Mouse (Mus musculus): ENCODE results near the gene Zfp661. TPM values are rescaled to one million over a fixed set of nuclear protein-coding genes. Genes with fewer than 3 reads are reported as not detected.

Gene Zfp661
- 1.1 and 1.6 TPM in 2 replicates for polyA plus RNA-seq (2015; fragmentation: Nextera tagmentation; extraction: Ambion mirVana)

DNA sequence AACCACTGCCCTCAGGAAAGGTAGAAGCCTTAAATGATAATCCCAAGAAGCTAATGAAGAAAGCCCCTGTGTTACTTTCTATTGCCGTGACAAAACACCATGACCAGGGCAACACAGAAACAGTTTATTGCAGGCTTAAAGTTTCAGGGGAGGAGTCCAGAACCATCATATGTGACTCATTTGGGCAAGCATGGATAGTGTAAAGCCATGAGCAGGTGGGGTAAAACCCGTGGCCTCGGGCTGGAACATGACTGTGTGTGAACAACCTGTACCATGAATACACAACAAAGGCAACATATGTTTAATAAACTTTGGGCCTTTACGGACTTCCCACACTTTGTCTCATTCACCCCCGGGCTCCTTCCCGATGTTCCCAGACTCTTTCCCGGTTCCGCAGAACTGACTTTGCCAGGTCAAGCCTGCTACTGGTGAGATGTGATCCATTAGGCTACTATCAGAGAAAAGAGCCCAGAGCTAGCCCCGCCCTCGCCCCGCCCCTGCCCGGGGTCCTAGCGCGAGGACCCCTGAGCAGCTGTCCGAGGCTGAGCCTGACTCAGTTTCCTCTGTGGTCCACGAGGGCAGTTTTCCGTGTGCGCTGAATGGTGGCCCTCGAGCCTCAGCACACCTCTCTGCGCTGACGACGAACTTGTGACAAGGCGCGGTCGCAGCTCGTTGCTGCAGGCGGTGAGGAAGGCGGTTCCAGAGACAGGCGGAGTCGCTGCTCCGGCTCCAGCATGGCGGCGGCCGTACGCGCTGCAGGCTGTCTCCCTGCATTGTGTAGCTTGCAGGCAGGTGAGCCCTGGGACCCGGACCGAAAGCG lies at the start of gene Zfp661, which contains the start of gene Mrps5:
TSS of gene Zfp661 (minus strand) at position 401 of the 820 bp plus-strand sequence.
TSS of gene Mrps5 (plus strand) at position 529 of the 820 bp plus-strand sequence.

DNA sequence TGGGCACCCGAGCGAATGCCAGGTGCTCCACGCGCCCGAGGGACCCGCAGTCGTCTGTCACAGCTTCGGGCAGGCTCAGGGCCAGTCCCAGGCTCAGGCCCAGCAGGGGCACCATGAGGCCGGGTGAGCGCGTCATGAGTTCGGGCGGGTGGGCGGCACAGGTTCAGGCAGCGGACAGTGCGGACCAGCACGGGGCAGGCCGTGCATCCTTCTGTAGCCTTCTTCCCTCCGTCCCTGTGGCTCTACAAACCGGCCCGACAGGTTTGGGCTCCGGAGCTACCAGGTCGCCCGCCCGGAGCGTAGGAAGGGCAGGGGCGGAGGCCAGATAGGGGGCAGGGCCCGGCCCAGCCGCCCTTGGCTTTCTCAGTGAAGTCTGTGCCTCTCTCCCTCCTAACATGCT lies 45.7 kb downstream of the Zfp661 start, which contains the start of gene Prom2:
TSS of gene Prom2 (minus strand) at position 283 of the 400 bp plus-strand sequence.

Other genes with a start within 250 kb of the Zfp661 start
- not detected in 2 replicates for gene Astl, start 248.5 kb downstream of the Zfp661 start, polyA plus RNA-seq (2015; fragmentation: Nextera tagmentation; extraction: Ambion mirVana)
- gene Adra2b, start 223.9 kb downstream of the Zfp661 start, polyA plus RNA-seq (2015; fragmentation: Nextera tagmentation; extraction: Ambion mirVana): 4.3 and 6.1 TPM in 2 replicates
- 0.18 TPM in 1 of 2 replicates, not detected in the other for gene Gpat2, start 161.9 kb downstream of the Zfp661 start, polyA plus RNA-seq (2015; fragmentation: Nextera tagmentation; extraction: Ambion mirVana)
- gene Fahd2a, start 142.5 kb downstream of the Zfp661 start, polyA plus RNA-seq (2015; fragmentation: Nextera tagmentation; extraction: Ambion mirVana): 14.1 and 16.2 TPM in 2 replicates
- 0.60 and 0.68 TPM in 2 replicates for gene Kcnip3, start 65.0 kb downstream of the Zfp661 start, polyA plus RNA-seq (2015; fragmentation: Nextera tagmentation; extraction: Ambion mirVana)
- gene Prom2, start 45.6 kb downstream of the Zfp661 start, polyA plus RNA-seq (2015; fragmentation: Nextera tagmentation; extraction: Ambion mirVana): 0.02 TPM in 1 of 2 replicates, not detected in the other
- gene Mrps5, start 128 bp upstream of the Zfp661 start, polyA plus RNA-seq (2015; fragmentation: Nextera tagmentation; extraction: Ambion mirVana): 93.1 and 94.7 TPM in 2 replicates
- 0.35 and 1.1 TPM in 2 replicates for gene Mal, start 69.6 kb upstream of the Zfp661 start, polyA plus RNA-seq (2015; fragmentation: Nextera tagmentation; extraction: Ambion mirVana)
- 0.49 and 0.55 TPM in 2 replicates for gene Mall, start 142.8 kb upstream of the Zfp661 start, polyA plus RNA-seq (2015; fragmentation: Nextera tagmentation; extraction: Ambion mirVana)
- gene Nphp1, start 201.8 kb upstream of the Zfp661 start, polyA plus RNA-seq (2015; fragmentation: Nextera tagmentation; extraction: Ambion mirVana): 8.6 and 9.1 TPM in 2 replicates
- 25.7 and 27.5 TPM in 2 replicates for gene Mtln, start 205.4 kb upstream of the Zfp661 start, polyA plus RNA-seq (2015; fragmentation: Nextera tagmentation; extraction: Ambion mirVana)
- 23.2 and 23.6 TPM in 2 replicates for gene Bub1, start 244.8 kb upstream of the Zfp661 start, polyA plus RNA-seq (2015; fragmentation: Nextera tagmentation; extraction: Ambion mirVana)